Mouse (Mus musculus): ENCODE data around the gene 1700015F17Rik. TPM values are rescaled to one million over a fixed set of nuclear protein-coding genes. Genes with fewer than 3 reads are reported as not detected.

Gene 1700015F17Rik
- 1 to 10 TPM in 1 of 2 experiments, not detected in 1; 1.2 TPM for total RNA-seq (2021)
- long read RNA-seq, experiment 1, partial matches to known transcripts: 0 of 2 reads
- long read RNA-seq, experiment 1, other reads (novel, unspliced or antisense): 2 of 2 reads
- long read RNA-seq, experiment 2: 0 reads

DNA sequence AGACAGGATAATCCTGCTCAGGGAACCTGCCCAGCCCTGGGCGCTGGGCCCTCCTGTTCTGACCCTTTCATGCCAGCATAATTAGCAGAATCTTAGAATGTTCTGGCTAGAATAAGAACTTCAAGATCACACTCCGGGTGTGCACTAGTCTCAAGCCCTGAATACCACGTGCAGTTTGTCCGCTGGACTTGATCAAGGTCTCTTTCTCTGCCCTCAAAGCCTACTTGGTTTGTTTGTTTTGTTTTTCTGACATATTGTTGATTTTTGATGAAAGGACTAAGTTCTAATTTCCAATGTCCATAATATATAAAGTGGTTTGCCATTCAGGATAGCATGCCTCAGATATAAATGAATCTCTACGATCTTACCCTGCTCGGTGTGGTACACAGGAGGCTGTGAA lies at the start of gene 1700015F17Rik:
1700015F17Rik (minus strand) TSS at position 101 of the 400 bp plus-strand sequence.
- intact Hi-C loops (cut with DNase I): no loop called here
- no peak for DNase-seq (ENCODE audit: low spot score in 2 of 2)

DNA sequence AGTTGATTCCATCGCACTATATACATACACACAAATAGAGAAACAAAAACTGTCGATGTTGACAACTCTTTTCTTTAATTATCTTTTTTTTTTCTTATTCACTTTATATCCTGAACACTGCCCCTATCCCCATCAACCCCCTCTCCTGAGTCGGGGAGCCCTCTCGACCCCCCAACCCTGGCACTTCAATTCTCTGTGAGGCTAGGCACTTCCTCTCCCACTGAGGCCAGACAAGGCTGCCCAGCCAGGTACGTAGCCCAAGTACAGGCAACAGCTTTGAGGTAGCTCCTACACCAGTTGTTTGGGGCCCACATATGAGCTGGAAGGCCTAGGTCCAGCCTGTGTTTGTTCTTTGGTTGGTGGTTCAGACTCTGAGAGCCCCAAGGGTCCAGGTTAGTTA lies 36.5 kb upstream of the 1700015F17Rik start:
- intact Hi-C loops (cut with DNase I): no loop called here

DNA sequence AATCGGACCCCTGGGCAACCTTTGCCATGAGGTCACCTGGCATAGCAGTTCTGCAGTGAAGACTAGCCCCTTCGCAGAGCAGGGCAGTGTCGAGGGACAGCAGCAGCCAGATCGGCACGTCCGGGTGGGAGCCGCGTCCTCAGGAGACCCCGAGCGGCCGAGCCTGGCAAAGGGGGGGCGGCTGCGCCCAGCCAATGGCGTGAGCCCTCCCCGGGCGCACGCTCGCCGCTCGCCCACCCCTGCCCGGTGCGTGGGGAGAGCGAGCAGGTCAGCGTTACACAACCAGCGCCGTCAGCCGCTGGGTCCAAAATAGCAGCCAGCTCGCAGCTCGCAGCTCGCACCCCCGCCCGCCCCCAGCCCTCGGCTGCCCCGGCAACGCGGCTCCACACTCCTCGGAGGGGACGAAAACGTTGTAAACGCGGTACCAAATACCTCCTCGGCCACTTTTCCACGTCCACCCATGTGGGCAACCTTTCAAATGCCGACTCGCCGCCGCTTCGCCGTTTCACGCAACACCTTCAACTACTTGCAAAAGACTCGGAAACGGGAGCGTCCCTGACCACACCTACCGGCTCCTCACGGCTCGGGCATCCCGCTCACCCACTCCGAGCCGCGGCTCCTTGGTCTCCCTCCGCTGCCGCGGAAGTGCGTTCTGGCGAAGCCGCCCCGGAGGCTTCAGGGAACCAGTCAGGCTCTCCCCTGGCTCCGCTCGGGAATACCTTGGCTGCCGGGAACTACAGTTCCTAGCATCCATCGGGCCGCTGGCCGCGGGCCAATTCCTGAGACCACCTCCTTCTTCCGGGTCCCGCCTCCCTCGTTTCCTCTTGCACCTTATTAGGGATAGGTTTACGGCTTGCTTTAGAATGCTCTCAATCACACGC lies 35.5 kb upstream of the 1700015F17Rik start, which contains the start of gene Cldn12:
Cldn12 (minus strand) TSS at position 763 of the 881 bp plus-strand sequence.
- intact Hi-C loops (cut with DNase I): loop anchor here (5.0 kb wide), 2 partner anchors 43 to 238 kb away; partner anchors contain the start of gene Gtpbp10
- DNase-seq (ENCODE audit: low spot score in 2 of 2): peak; percentile 98

More for the DNA sequence above, 36.5 kb upstream of the 1700015F17Rik start:
- no peak for DNase-seq (ENCODE audit: low spot score in 2 of 2)

DNA sequence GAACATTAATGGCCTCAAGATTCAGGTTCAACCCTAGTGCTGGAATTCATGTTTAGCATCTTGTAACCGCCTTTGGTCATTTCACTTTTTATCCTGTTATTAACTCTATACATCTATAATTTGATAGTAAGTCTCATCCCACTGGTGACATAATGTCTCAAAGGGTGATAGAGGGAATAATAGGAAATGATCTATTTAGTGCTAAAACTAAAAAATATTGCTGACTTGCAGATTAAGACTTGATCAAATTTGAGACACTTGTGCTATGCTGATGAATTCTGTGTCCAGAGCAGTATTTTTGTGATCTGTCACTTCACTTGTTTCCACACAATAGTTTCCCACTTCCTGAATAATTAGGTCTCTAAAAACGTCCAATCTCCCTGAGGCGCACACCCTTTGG lies 32.5 kb upstream of the 1700015F17Rik start:
- intact Hi-C loops (cut with DNase I): loop anchor here (5.0 kb wide), 2 partner anchors 46 to 241 kb away; partner anchors contain the start of gene Gtpbp10
- no peak for DNase-seq (ENCODE audit: low spot score in 2 of 2)

DNA sequence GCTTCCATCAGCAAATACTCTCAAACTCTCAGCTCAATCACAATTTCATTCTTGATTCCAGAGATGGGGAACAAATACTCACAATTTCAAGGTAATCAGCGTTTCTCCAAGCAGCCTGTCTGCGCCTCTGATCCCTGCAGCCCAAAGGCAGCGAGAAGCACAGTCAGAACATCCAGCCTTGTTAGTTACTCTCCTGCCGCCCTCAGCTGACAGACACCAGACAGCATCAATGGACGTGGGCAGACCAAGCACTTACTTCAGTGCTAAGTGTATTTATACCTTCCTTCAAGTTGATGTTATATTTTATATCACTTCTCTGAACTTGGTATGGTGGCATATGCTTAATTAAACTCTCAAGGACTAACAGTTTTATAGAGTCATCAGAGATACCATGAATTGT lies 32.0 kb upstream of the 1700015F17Rik start:
- peak in 1 of 2 experiments; percentile 31 for DNase-seq (ENCODE audit: low spot score in 2 of 2)
- intact Hi-C loops (cut with DNase I): loop anchor here (5.0 kb wide), 2 partner anchors 46 to 241 kb away; partner anchors contain the start of gene Gtpbp10

DNA sequence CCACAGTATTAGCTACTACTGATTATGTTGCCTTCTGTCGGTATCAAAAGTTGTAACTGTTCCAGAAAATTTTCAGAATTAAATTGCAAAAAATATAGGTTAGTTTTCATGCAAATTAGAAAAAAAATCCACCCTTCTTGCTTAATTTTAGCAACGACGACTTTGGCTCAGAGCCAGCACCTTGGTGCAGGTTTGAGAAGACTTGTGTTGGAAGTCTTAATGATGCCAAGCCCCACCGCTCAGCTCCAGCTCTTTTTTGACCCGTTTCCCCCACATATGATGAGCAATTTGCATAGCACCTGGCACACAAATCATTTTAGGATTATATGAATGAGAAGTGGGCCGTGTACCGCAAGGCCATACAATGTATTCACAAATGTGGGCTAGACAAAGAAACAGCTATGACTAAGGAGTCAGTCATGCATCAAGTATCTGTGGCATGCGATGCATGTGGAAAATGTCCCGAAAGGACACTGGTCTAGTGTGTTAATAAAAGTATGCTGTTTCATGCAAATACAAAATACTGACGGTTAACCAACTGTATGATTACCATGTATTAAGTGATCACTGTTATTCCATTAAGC lies 31.5 kb upstream of the 1700015F17Rik start:
- peak in 1 of 2 experiments; percentile 44 for DNase-seq (ENCODE audit: low spot score in 2 of 2)
- intact Hi-C loops (cut with DNase I): loop anchor here (5.0 kb wide), 2 partner anchors 47 to 242 kb away; partner anchors contain the start of gene Gtpbp10

DNA sequence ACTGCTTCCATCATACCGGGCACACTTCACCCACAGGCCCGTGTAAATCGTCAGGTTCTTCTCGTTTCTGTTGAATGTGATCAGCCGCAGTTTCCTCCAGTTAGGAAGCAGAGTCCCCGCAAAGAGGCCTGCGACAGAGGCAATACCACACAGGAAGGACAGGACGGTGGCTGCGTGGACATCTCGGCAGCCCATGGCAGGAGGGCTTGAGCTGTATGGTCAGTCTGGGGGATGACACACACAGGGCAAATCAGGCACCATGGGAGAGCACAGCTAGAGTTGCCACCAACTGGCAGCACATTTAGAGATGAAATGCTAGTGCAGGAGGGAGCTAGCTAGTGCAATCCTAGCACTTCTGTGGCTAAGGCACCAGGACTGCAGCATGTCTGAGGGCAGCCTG lies 29.3 kb upstream of the 1700015F17Rik start:
- no peak for DNase-seq (ENCODE audit: low spot score in 2 of 2)
- intact Hi-C loops (cut with DNase I): no loop called here

DNA sequence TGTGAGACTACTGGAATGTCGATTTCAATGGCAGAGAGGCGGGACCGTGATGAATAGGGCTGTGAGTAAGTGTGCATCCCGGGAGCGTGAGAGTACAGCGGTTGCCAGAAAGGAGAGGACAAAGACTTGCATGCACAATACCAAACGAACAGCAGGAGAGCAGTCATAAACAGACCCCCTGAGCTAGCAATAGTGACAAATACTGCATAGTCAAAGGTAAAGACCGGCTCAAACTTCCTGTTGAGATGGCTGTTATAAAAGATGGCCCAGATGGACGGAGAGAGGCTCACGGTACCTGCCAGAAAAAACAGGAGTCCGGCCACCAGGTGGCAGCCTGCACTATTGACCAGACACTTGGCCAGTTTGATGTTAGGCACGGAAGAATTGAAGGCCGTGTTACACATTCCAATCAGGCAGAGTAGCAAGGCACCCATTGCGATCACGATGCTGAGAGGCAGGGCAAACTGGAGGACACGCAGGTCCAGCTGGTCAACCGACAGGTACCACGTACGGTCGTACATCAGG lies 28.8 kb upstream of the 1700015F17Rik start:
- peak; percentile 73 to 74 for DNase-seq (ENCODE audit: low spot score in 2 of 2)
- intact Hi-C loops (cut with DNase I): no loop called here

DNA sequence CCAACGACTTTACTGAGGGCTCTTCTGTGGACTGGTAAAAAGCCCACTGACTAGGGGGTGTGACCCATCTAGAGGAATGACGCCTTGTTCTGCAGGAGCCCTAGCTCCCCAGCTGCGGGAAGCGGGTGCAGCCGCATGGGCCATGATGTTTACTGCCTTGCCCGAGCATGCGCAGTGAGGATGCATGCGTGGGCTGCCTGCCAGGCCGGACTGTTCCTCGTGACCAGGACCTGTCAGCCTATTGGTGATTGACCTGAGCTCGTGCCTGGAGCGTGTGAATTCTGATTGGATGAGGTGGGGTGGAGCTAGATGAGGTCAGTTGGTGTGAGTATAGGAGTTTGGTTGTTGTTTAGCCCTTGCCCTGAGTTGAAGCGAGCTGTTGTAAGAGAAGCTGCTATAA lies 25.5 kb upstream of the 1700015F17Rik start:
- intact Hi-C loops (cut with DNase I): no loop called here
- DNase-seq (ENCODE audit: low spot score in 2 of 2): no peak

DNA sequence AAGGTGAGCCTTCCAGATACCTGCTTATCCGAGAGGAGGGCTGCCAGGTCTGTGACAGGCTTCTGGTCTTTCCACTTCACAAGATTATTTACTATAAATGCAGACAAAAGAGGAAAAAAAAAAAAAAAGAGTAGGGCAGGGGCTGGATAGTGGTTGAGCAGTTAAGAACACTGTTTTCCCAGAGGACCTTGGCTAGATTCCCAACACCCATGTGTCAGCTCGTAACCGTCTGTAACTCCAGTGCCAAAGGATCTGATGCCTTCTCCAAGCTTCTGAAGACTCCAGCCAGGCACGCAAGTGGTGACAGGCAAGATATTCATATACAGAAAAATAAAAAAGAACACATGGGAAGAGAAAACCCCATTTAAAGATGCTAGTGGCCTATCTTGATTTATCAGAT lies 24.4 kb upstream of the 1700015F17Rik start:
- DNase-seq (ENCODE audit: low spot score in 2 of 2): no peak
- intact Hi-C loops (cut with DNase I): no loop called here

DNA sequence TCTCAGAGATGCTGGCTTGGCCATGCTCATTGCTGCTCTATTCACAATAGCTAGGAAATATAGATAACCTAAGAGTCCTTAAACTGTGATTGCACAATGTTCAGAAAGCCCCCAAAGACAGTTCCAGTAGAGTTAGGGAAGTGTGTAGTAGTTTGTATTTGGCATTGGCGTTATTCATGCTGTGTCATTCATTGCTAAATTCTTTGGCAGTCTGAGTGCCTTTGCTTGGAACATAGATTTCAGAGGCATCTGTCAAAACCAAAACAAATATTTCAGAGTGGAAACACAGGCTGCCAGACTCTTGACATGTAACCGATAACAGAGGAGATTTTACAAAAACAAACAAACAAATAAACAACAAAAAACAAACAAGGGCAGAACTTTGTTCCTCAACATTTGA lies 22.6 kb upstream of the 1700015F17Rik start:
- intact Hi-C loops (cut with DNase I): no loop called here
- DNase-seq (ENCODE audit: low spot score in 2 of 2): no peak

DNA sequence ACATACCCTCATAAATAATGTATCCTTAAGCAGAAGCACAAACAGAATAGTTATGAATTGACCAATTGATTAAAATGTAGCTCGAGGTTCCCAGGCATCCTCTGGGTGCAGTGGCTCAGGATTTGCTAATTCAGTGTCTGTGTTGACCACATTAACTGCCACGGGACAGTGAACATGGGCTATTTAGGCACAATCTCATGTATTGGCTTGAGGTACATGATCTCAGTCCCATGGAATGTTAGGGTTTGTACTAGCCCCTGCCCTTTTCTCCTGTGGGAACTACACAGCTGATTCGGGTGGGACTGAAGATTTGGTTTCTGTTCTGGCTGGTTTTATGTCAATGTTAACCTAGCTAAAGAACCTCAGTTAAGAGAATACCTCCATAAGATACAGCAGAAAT lies 17.4 kb upstream of the 1700015F17Rik start:
- intact Hi-C loops (cut with DNase I): no loop called here
- DNase-seq (ENCODE audit: low spot score in 2 of 2): no peak

DNA sequence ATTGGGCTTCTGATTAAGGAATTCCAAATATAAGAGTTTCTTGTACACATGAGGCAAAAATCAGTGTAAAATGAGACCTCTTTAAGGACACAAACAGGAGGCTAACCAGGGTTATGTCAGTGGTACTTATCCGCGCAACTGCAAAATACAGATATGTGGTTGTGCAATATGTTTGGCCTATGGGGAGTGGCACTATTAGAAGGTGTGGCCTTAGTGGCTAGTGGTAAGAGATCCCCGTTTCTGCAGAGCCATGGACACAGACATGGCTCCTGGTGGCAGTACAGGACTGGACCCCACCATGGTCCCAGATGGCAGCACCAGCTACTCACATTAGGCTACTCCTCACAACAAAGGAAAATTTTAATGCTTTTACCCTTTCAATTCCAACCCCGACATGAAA lies 16.1 kb upstream of the 1700015F17Rik start:
- intact Hi-C loops (cut with DNase I): no loop called here
- DNase-seq (ENCODE audit: low spot score in 2 of 2): no peak

DNA sequence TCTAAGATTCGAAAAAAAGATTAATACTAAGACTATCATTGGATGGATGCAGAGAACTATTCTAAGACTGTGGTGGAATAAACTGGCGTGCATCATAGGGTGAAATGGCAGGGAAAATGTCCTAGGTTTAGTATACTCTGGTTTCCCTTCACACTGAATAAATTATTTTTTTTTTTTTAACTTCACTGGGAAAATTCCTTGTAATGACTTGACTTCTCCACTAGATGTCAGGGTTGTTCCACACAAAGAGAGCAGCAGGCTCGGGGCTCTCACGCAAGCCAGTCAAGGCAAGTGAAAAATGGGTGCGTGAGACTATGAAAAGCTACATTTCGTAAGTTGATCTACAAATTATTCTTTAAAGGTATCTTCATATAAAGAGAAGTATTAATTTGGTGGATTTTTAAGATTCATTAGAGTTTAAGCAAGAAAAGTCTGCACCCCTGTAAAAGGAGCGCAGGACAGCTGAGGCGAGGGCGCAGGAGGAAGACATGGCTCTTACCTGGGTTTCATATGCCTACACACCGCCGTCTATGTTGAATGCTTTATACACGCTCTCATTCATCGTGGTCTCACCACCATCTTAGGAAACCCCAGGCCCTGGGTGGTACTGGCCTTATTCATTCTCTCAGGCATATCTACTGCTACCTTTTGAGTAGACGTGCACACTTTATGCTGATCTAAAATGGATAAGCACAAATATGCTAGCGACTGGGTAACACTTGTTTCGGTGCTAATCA lies 15.5 kb upstream of the 1700015F17Rik start:
- DNase-seq (ENCODE audit: low spot score in 2 of 2): peak; percentile 59 to 62
- intact Hi-C loops (cut with DNase I): loop anchor here (1.0 kb wide), 1 partner anchor 255 kb away; the partner anchor contains the start of gene Steap1

DNA sequence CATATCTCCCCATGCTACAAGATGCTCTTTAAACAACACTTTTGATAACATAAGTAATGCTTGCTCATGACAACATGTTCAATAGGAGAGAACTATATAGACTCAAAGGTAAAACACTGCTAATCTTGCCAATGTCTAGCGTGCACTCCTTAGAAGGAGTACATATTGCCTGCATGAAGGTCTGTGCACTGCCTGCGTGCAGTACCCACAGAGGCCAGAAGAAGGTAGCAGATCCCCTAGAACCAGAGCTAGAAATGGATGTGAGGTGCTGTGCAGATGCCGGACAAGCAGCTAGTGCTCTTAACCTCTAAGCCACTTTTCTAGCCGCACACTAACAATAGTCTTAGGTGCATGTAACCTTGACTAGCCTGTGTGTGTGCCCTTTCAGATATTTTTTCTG lies 13.2 kb upstream of the 1700015F17Rik start:
- intact Hi-C loops (cut with DNase I): no loop called here
- DNase-seq (ENCODE audit: low spot score in 2 of 2): no peak

DNA sequence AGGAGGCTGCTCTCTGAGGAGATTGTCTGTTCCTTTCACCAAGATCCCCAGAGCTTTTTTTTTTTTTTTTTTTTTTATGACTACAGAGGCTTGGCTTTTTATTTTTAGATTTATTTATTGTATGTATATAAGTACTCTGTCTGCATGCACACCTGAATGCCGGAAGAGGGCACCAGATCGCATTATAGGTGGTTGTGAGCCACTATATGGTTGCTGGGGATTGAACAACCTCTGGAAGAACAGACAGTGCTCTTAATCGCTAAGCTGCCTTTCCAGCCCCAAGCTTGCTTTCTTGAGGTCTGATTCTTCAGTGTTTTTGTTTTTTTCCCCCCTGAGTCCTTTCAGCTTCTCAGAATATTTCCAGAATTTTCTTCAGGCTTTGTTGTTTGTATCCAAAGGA lies 7.1 kb upstream of the 1700015F17Rik start:
- intact Hi-C loops (cut with DNase I): no loop called here
- DNase-seq (ENCODE audit: low spot score in 2 of 2): no peak

DNA sequence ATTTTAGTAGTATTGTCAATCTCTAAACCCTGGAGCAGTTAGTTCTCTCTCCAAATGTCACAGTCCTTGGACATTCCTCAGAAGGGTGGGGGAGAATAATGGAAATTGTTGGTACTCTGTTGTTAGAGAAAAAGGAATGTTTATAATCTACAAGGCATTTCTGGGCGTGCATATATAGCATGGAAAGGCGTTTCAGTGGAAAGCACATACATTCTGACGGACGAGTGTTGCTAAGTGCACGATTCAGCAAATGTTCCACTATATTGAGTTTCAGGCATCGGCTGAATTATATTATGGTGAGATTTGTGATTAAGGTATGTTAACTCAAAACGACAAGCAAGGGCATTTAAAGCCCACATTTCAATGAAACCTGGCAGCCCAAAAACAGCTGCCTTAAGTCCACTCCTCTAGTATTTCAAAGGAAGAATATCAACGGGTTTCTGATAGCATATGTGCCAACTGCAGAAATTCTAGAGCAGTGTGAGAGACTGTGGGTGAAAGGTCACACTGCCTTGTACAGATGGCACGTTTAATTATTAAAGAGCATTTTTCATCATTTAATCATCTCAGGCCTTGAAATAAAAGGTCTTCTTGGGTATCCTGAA lies 4.4 kb upstream of the 1700015F17Rik start:
- intact Hi-C loops (cut with DNase I): loop anchor here (2.0 to 5.0 kb wide), 2 partner anchors 216 to 521 kb away; no protein-coding TSS in a partner anchor

DNA sequence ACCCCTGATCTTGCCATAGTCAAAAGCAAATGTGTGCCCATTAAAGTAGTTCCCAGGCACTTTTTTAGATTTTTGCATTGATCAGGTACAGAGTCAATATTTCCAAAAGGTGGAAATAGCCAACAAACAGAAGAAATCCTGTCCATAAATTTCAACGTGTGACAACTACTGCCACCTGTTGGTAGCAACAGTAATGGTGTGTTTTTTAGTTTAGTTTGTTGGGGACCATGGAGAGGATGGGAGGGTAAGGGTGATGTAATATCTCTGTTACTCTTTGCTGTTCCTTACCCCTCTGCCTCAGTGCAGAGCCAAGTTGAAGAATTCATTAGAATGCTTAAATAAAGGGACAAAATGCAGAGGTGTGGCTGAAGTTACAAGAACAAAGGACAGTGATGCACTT lies 2.7 kb upstream of the 1700015F17Rik start:
- intact Hi-C loops (cut with DNase I): loop anchor here (2.0 to 5.0 kb wide), 2 partner anchors 214 to 519 kb away; no protein-coding TSS in a partner anchor

More for the DNA sequence above, 4.4 kb upstream of the 1700015F17Rik start:
- no peak for DNase-seq (ENCODE audit: low spot score in 2 of 2)

DNA sequence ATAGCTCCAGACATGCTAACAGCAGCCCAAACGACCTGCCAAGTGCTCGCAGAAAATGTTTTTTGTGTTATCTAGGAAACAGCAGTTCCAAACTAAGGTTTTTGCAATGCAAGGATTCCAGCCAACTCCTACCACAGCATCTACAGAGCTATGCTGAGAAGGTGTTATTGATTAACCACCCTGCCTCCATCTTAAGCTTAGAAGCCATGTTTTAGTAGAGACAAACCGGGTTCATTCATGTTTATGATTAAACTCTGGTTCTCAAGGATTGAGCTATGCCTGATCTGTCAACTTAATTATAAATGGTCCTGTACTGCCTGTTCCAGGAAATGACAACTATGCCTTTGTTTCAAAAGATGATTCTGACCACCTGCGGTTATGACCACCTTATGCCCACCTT lies 2.8 kb downstream of the 1700015F17Rik start:
- DNase-seq (ENCODE audit: low spot score in 2 of 2): no peak
- intact Hi-C loops (cut with DNase I): no loop called here

More for the DNA sequence above, 2.7 kb upstream of the 1700015F17Rik start:
- peak; percentile 38 to 48 for DNase-seq (ENCODE audit: low spot score in 2 of 2)
